Mouse (Mus musculus): ENCODE results near the gene Nkapd1.

- TF ChIP-seq CTCF (IDR thresholded peaks at IDR 0.05; ENCODE audit: low read depth, low read length) = no peak
- TF ChIP-seq POLR2A (IDR thresholded peaks at IDR 0.05; ENCODE audit: borderline replicate concordance, low read depth, low read length) = no peak
Observed at GRCm38 (mm10) chr9:50561145-50561917, 55.9 kb downstream of the Nkapd1 start, which contains the start of gene Tex12.

All from bone marrow macrophage, adult 2 months (primary cell).